Mouse (Mus musculus): ENCODE measurements around the gene Grik2. TPM values are rescaled to one million over a fixed set of nuclear protein-coding genes. Genes with fewer than 3 reads are reported as not detected.

Grik2 gene
- polyA plus RNA-seq (2017; shearing (Covaris generic)), result not detected

GRCm38 (mm10) chr10:49788381-49788906, at the start of gene Grik2:
Gene Grik2, minus strand, starts transcription at chr10:49788766.

Measured in CD4-positive, CD25-positive, alpha-beta regulatory T cell (primary cell).